16 mouse cellular contexts compared by ENCODE assay signal in genomic region chr16:22061555-22062160, GRCm38 (mm10). TPM values are rescaled to one million over a fixed set of nuclear protein-coding genes. Genes with fewer than 3 reads are reported as not detected.
DNase-seq lines count a peak whose midpoint lies in the region; ATAC-seq and TF ChIP-seq lines count a peak whose summit lies in the region.
"Had no signal": no experiment of that assay in that cellular context is flagged by ENCODE, and none has a peak within 500 bp of the region (broad histone marks: within the 10 kb centered on the region; RNA-seq: fewer than 3 reads in every experiment).

No protein-coding gene starts in this region.

- H3K27ac ChIP-seq in bone marrow, adult 2 months (ENCODE audit: control insufficient read depth, insufficient read depth, low read depth, low read length, poor library complexity): peak overlapping the region; percentile 70
- H3K27ac ChIP-seq in liver, postnatal 0 days (ENCODE audit: low read depth): no peak overlapping the region
- H3K27ac ChIP-seq: embryonic facial prominence, embryonic 15.5 days; heart, embryonic 10.5 days; hindbrain, embryonic 13.5 days; midbrain, embryonic 12.5 days; neural tube, embryonic 13.5 days had no signal

- no peak for TF ChIP-seq CTCF in bone marrow, adult 2 months (IDR thresholded peaks at IDR 0.05; ENCODE audit: control insufficient read depth, insufficient read depth, low read length)
- no peak for TF ChIP-seq CTCF in liver, postnatal 0 days (IDR thresholded peaks at IDR 0.05; ENCODE audit: low read depth)

- peaks cover 16% of the 10 kb centered on the region for H3K4me1 ChIP-seq in bone marrow, adult 2 months (ENCODE audit: control insufficient read depth, insufficient read depth, low read length)
- H3K4me1 ChIP-seq in liver, postnatal 0 days (ENCODE audit: insufficient read depth): peaks cover 2% of the 10 kb centered on the region
- H3K4me1 ChIP-seq: embryonic facial prominence, embryonic 15.5 days; heart, embryonic 10.5 days; hindbrain, embryonic 13.5 days; midbrain, embryonic 12.5 days; neural tube, embryonic 13.5 days had no signal

- 2% methylated on average over 14 of the region's 14 CpGs for WGBS in bone marrow, adult 2 months
- 42% methylated on average over 14 of the region's 14 CpGs for WGBS in liver, postnatal 0 days (ENCODE audit: insufficient replicate concordance)

- no peak overlapping the region for H3K9ac ChIP-seq in liver, postnatal 0 days (replicated peaks)
- H3K9ac ChIP-seq: embryonic facial prominence, embryonic 15.5 days; hindbrain, embryonic 13.5 days; midbrain, embryonic 12.5 days; neural tube, embryonic 13.5 days had no signal

- peak; percentile 41 to 46 for DNase-seq in spleen, postnatal 36 days (ENCODE audit: low spot score in 2 of 2)
- no peak for DNase-seq in spleen, postnatal 4 days (ENCODE audit: low spot score in 2 of 2)
- no peak for DNase-seq in liver, postnatal 0 days
- DNase-seq in thymus, postnatal 36 days: peak; percentile 36 to 44
- no peak for DNase-seq in layer of hippocampus, adult 9-10 months (ENCODE audit: low spot score)
- DNase-seq in neural tube, embryonic 10.5 days (ENCODE audit: extremely low spot score, low spot score): no peak
- DNase-seq in adrenal gland, postnatal 14 days: no peak
- DNase-seq: adrenal gland, adult 8-10 months; cerebellum, adult 11 months; lung, adult 2 months had no signal

- peaks cover 8% of the 10 kb centered on the region; the same call in 1 of the 2 replicates for H3K36me3 ChIP-seq in liver, postnatal 0 days (replicated peaks; ENCODE audit: insufficient read depth, low read length)

- no peaks in the 10 kb centered on the region for H3K27me3 ChIP-seq in liver, postnatal 0 days (ENCODE audit: insufficient read depth, low read length)
- H3K27me3 ChIP-seq: embryonic facial prominence, embryonic 15.5 days; hindbrain, embryonic 13.5 days; midbrain, embryonic 12.5 days; neural tube, embryonic 13.5 days had no signal

- H3K4me3 ChIP-seq in bone marrow, adult 2 months (replicated peaks; ENCODE audit: control insufficient read depth, low read depth, low read length): peak overlapping the region; percentile 21
- no peak overlapping the region for H3K4me3 ChIP-seq in liver, postnatal 0 days (ENCODE audit: low read depth, low read length)
- H3K4me3 ChIP-seq: embryonic facial prominence, embryonic 15.5 days; heart, embryonic 10.5 days; hindbrain, embryonic 13.5 days; midbrain, embryonic 12.5 days; neural tube, embryonic 13.5 days had no signal

- TF ChIP-seq POLR2A in bone marrow, adult 2 months (IDR thresholded peaks at IDR 0.05; ENCODE audit: borderline replicate concordance, control insufficient read depth, low read depth, low read length): no peak

- H3K4me2 ChIP-seq in liver, postnatal 0 days (ENCODE audit: low read depth, low read length): peak overlapping the region; percentile 45; the same call in 1 of the 2 replicates
- H3K4me2 ChIP-seq: embryonic facial prominence, embryonic 15.5 days; hindbrain, embryonic 13.5 days; midbrain, embryonic 12.5 days; neural tube, embryonic 13.5 days had no signal

- ATAC-seq in liver, postnatal 0 days: no peak

- no peaks in the 10 kb centered on the region for H3K9me3 ChIP-seq in liver, postnatal 0 days (ENCODE audit: low read length)
- H3K9me3 ChIP-seq: embryonic facial prominence, embryonic 15.5 days; heart, embryonic 10.5 days; hindbrain, embryonic 13.5 days; midbrain, embryonic 12.5 days; neural tube, embryonic 13.5 days had no signal

- no peak for TF ChIP-seq EP300 in liver, postnatal 0 days (IDR thresholded peaks at IDR 0.05; ENCODE audit: low read depth)

RNA-seq across cellular contexts. Expression of gene Senp2, which starts 52.4 kb away (rescaled TPM):
- 39.6 and 50.6 TPM in 2 replicates for polyA plus RNA-seq in bone marrow, adult 2 months (2011; ENCODE audit: insufficient read depth, insufficient read length, low replicate concordance, missing spikeins)
- 14.1 and 15.5 TPM in 2 replicates for polyA plus RNA-seq in liver, postnatal 0 days (2015; fragmentation: Nextera tagmentation; extraction: Ambion mirVana)
- 45.2 and 47.3 TPM in 2 replicates for total RNA-seq in adrenal gland, postnatal 14 days (2021)

Comparison
In these comparisons a context has a peak if more than half of its experiments do, and no peak if none do; other contexts are left out.
1. DNase-seq: peak in spleen, postnatal 36 days (2 of 2) and thymus, postnatal 36 days (2 of 2); none in spleen, postnatal 4 days (0 of 2), liver, postnatal 0 days (single experiment), layer of hippocampus, adult 9-10 months (single experiment), neural tube, embryonic 10.5 days (single experiment) and adrenal gland, postnatal 14 days (single experiment).